Mouse (Mus musculus) lung, adult 2 months (tissue): ENCODE results near the gene Pam.

Experiments
- CTCF ChIP-seq: fragments of 200-500 bp; IDR thresholded peaks from 2 replicates; pipeline ENCODE4 v1.5.1; 2011; ENCODE audit warnings: mild to moderate bottlenecking, low read length, control low read depth; ENCODE audit not compliant: insufficient read depth
- POLR2A ChIP-seq: fragments of 200-500 bp; IDR thresholded peaks from 2 replicates; pipeline ENCODE4 v1.6.1; 2011; ENCODE audit warnings: low read depth, mild to moderate bottlenecking, control low read depth, low read length, borderline replicate concordance; ENCODE audit errors: extremely low read depth

DNA sequence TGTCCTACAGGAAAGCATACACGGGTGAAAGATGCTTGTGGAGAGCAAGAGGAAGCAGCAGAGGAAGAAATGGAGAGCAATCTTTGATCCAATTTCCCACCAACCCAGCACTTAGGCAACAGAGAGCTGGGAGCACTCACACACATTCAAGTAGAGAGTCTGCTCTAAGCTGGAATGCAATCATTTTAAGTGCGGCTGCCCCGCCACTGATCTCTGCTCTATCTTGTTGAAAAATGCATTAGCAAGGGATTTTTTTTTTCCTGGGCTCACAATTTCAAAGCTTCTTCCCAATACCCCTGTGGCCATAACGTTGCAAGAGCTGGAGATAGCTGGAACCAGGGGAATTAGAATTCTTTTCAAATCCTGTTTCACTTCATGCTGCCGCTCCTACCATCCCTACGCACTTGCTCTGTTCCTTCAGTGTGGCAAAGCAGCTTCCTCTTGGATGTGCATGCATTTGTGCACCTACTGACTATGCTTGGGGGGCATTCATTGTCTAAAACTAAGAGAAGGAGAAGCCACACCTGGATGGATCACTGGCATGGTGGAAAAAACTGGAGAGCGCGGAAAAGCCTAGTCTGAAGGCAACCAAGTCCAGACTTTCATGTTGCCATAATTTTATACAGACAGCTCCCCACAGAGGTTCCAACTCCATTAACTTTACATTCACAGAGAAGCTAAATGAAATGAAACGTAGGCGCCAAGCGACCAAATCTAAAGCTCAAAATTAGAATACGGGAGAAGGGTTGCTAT lies 179.1 kb downstream of the Pam start:
- TF ChIP-seq POLR2A (no peak), CTCF (no peak)
